ENCODE assay signal across 9 mouse cellular contexts in the genomic region with DNA sequence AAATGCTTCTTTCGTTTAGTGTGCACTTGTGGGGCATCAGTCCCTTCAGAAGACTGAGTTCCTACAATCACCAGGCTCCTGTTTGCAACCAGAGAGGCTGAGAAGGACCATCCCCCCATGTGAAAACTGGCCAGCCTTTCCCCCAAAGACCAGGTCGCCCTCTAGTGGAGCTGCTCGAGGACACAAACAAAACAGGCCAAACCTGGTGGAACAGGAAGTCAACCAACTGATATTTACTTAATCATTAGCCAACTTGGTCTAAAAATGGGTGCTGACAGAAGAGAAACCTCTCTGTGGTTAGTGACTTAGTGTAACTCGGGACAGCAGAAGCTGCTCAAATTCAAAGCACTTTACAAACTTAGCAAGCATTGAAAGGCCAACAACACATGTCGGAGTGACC. TPM values are rescaled to one million over a fixed set of nuclear protein-coding genes. Genes with fewer than 3 reads are reported as not detected.
DNase-seq lines count a peak whose midpoint lies in the region; ATAC-seq and TF ChIP-seq lines count a peak whose summit lies in the region.
"Had no signal": no experiment of that assay in that cellular context is flagged by ENCODE, and none has a peak within 500 bp of the region (broad histone marks: within the 10 kb centered on the region; RNA-seq: fewer than 3 reads in every experiment).

No protein-coding gene starts in this region.

- WGBS in hindbrain, embryonic 14.5 days: 32% methylated on average over 5 of the region's 5 CpGs
- WGBS in hindbrain, embryonic 16.5 days: 23% methylated on average over 5 of the region's 5 CpGs
- WGBS in kidney, embryonic 15.5 days: 19% methylated on average over 5 of the region's 5 CpGs
- WGBS in liver, embryonic 12.5 days (ENCODE audit: insufficient replicate concordance): 20% methylated on average over 5 of the region's 5 CpGs
- 21% methylated on average over 5 of the region's 5 CpGs for WGBS in thymus, adult 2 months

- no peaks in the 10 kb centered on the region for H3K27me3 ChIP-seq in hindbrain, embryonic 14.5 days (ENCODE audit: control insufficient read depth, insufficient read depth, low read length)
- no peaks in the 10 kb centered on the region for H3K27me3 ChIP-seq in hindbrain, embryonic 16.5 days (replicated peaks; ENCODE audit: control insufficient read depth, insufficient read depth, low read length)
- no peaks in the 10 kb centered on the region for H3K27me3 ChIP-seq in kidney, embryonic 15.5 days
- no peaks in the 10 kb centered on the region for H3K27me3 ChIP-seq in liver, embryonic 12.5 days (replicated peaks)
- no peaks in the 10 kb centered on the region for H3K27me3 ChIP-seq in thymus, adult 2 months (ENCODE audit: control insufficient read depth, insufficient read depth, low read length)
- H3K27me3 ChIP-seq: embryonic facial prominence, embryonic 13.5 days had no signal

- no peak overlapping the region for H3K27ac ChIP-seq in hindbrain, embryonic 14.5 days
- no peak overlapping the region for H3K27ac ChIP-seq in hindbrain, embryonic 16.5 days (ENCODE audit: low read depth, low read length)
- H3K27ac ChIP-seq in kidney, embryonic 15.5 days: peak overlapping the region; percentile 84
- H3K27ac ChIP-seq in liver, embryonic 12.5 days: peak overlapping the region; percentile 99
- H3K27ac ChIP-seq in thymus, adult 2 months (ENCODE audit: control insufficient read depth, insufficient read depth, low read length): no peak overlapping the region
- H3K27ac ChIP-seq: embryonic facial prominence, embryonic 13.5 days had no signal

- ATAC-seq in hindbrain, embryonic 14.5 days (ENCODE audit: low FRiP score): no peak
- no peak for ATAC-seq in hindbrain, embryonic 16.5 days
- ATAC-seq in kidney, embryonic 15.5 days (replicated peaks; ENCODE audit: low FRiP score): no peak
- no peak for ATAC-seq in liver, embryonic 12.5 days

- H3K4me2 ChIP-seq in hindbrain, embryonic 14.5 days (replicated peaks): no peak overlapping the region
- no peak overlapping the region for H3K4me2 ChIP-seq in hindbrain, embryonic 16.5 days (ENCODE audit: low read length)
- peak overlapping the region; percentile 20; the same call in 1 of the 2 replicates for H3K4me2 ChIP-seq in kidney, embryonic 15.5 days
- no peak overlapping the region for H3K4me2 ChIP-seq in liver, embryonic 12.5 days
- H3K4me2 ChIP-seq: embryonic facial prominence, embryonic 13.5 days had no signal

- peak; percentile 82 for TF ChIP-seq CTCF in brain, embryonic 14.5 days (IDR thresholded peaks at IDR 0.05; ENCODE audit: borderline replicate concordance, extremely low read depth, insufficient read depth, insufficient read length)
- no peak for TF ChIP-seq CTCF in thymus, adult 2 months (IDR thresholded peaks at IDR 0.05; ENCODE audit: borderline replicate concordance, control insufficient read depth, extremely low read depth, insufficient read depth, low read length, poor library complexity)

- TF ChIP-seq POLR2A in brain, embryonic 14.5 days (IDR thresholded peaks at IDR 0.05; ENCODE audit: borderline replicate concordance, extremely low read depth, insufficient read depth, insufficient read length, poor library complexity, severe bottlenecking): no peak
- TF ChIP-seq POLR2A in thymus, adult 2 months (IDR thresholded peaks at IDR 0.05; ENCODE audit: control insufficient read depth, extremely low read depth, insufficient read depth, low read length, poor library complexity): no peak

- DNase-seq in hindbrain, embryonic 14.5 days (ENCODE audit: low spot score): peak; percentile 67
- peak; percentile 80 for DNase-seq in brain, embryonic 14.5 days (ENCODE audit: low read depth)
- DNase-seq in gastrocnemius, adult 8-10 months (ENCODE audit: low spot score in 2 of 2): peak; percentile 55 to 61
- DNase-seq in ovary, adult 18-20 months (ENCODE audit: low spot score): peak; percentile 63
- peak; percentile 68 for DNase-seq in thymus, adult 2 months

- H3K9me3 ChIP-seq in hindbrain, embryonic 14.5 days (ENCODE audit: control insufficient read depth, low read length): no peaks in the 10 kb centered on the region
- no peaks in the 10 kb centered on the region for H3K9me3 ChIP-seq in hindbrain, embryonic 16.5 days (ENCODE audit: control insufficient read depth, low read length)
- H3K9me3 ChIP-seq in kidney, embryonic 15.5 days (replicated peaks): no peaks in the 10 kb centered on the region
- no peaks in the 10 kb centered on the region for H3K9me3 ChIP-seq in liver, embryonic 12.5 days (replicated peaks)
- H3K9me3 ChIP-seq: embryonic facial prominence, embryonic 13.5 days had no signal

- H3K9ac ChIP-seq in hindbrain, embryonic 14.5 days: no peak overlapping the region
- H3K9ac ChIP-seq in hindbrain, embryonic 16.5 days (ENCODE audit: low read depth, low read length): no peak overlapping the region
- no peak overlapping the region for H3K9ac ChIP-seq in kidney, embryonic 15.5 days
- 0 out of 2 replicates have a peak overlapping the region, but pooled peaks have one; percentile 17 for H3K9ac ChIP-seq in liver, embryonic 12.5 days
- H3K9ac ChIP-seq: embryonic facial prominence, embryonic 13.5 days had no signal

- peaks cover 15% of the 10 kb centered on the region for H3K4me1 ChIP-seq in hindbrain, embryonic 14.5 days (replicated peaks; ENCODE audit: control insufficient read depth, insufficient read depth, low read length)
- peaks cover 13% of the 10 kb centered on the region for H3K4me1 ChIP-seq in hindbrain, embryonic 16.5 days (ENCODE audit: control insufficient read depth, insufficient read depth, low read depth, low read length)
- peaks cover 29% of the 10 kb centered on the region for H3K4me1 ChIP-seq in kidney, embryonic 15.5 days
- H3K4me1 ChIP-seq in liver, embryonic 12.5 days: peaks cover 65% of the 10 kb centered on the region
- H3K4me1 ChIP-seq in thymus, adult 2 months (replicated peaks; ENCODE audit: control insufficient read depth, insufficient read depth, low read length): peaks cover 10% of the 10 kb centered on the region

- no peak overlapping the region for H3K4me3 ChIP-seq in hindbrain, embryonic 14.5 days (replicated peaks; ENCODE audit: low read length)
- no peak overlapping the region for H3K4me3 ChIP-seq in hindbrain, embryonic 16.5 days (ENCODE audit: low read length)
- no peak overlapping the region for H3K4me3 ChIP-seq in kidney, embryonic 15.5 days (replicated peaks)
- H3K4me3 ChIP-seq in liver, embryonic 12.5 days: no peak overlapping the region
- H3K4me3 ChIP-seq in thymus, adult 2 months (ENCODE audit: control insufficient read depth, insufficient read depth, low read length): no peak overlapping the region
- H3K4me3 ChIP-seq: embryonic facial prominence, embryonic 13.5 days had no signal

- no peaks in the 10 kb centered on the region for H3K36me3 ChIP-seq in hindbrain, embryonic 14.5 days (replicated peaks; ENCODE audit: control insufficient read depth, insufficient read depth)
- H3K36me3 ChIP-seq in hindbrain, embryonic 16.5 days (ENCODE audit: control insufficient read depth, insufficient read depth, low read length): no peaks in the 10 kb centered on the region
- H3K36me3 ChIP-seq in kidney, embryonic 15.5 days: no peaks in the 10 kb centered on the region
- peaks cover 3% of the 10 kb centered on the region for H3K36me3 ChIP-seq in liver, embryonic 12.5 days
- H3K36me3 ChIP-seq in thymus, adult 2 months (ENCODE audit: control insufficient read depth, insufficient read depth, low read length): no peaks in the 10 kb centered on the region
- H3K36me3 ChIP-seq: embryonic facial prominence, embryonic 13.5 days had no signal

RNA-seq across cellular contexts. Expression of gene Dcaf11, which starts 2.8 kb away (rescaled TPM):
- polyA plus RNA-seq in hindbrain, embryonic 14.5 days (2014; fragmentation: Nextera tagmentation; extraction: Ambion mirVana): 107 and 112 TPM in 2 replicates
- 110 and 127 TPM in 2 replicates for polyA plus RNA-seq in hindbrain, embryonic 16.5 days (2015; fragmentation: Nextera tagmentation; extraction: Ambion mirVana)
- 111 and 112 TPM in 2 replicates for polyA plus RNA-seq in brain, embryonic 14.5 days (2012; rRNA removed)
- total RNA-seq in gastrocnemius, adult 8-10 months (2022): 100 to 1,000 TPM; 135 to 147 (median 143) TPM
- 89.2 and 93.0 TPM in 2 replicates for polyA plus RNA-seq in kidney, embryonic 15.5 days (2015; fragmentation: Nextera tagmentation; extraction: Ambion mirVana)
- 57.1 and 60.3 TPM in 2 replicates for polyA plus RNA-seq in liver, embryonic 12.5 days (2016; fragmentation: Nextera tagmentation; extraction: Ambion mirVana)
- 76.8 and 77.7 TPM in 2 replicates for polyA plus RNA-seq in thymus, adult 2 months (2012; rRNA removed)

RNA-seq across cellular contexts. Expression of gene A730061H03Rik, which starts 3.2 kb away (rescaled TPM):
- 1.4 TPM in 1 of 2 replicates, not detected in the other for polyA plus RNA-seq in hindbrain, embryonic 14.5 days (2014; fragmentation: Nextera tagmentation; extraction: Ambion mirVana)
- 0.89 and 1.4 TPM in 2 replicates for polyA plus RNA-seq in hindbrain, embryonic 16.5 days (2015; fragmentation: Nextera tagmentation; extraction: Ambion mirVana)
- polyA plus RNA-seq in brain, embryonic 14.5 days (2012; rRNA removed): 0.92 and 1.3 TPM in 2 replicates
- not detected for total RNA-seq in gastrocnemius, adult 8-10 months (2022)
- 1.6 TPM in 2 replicates for polyA plus RNA-seq in kidney, embryonic 15.5 days (2015; fragmentation: Nextera tagmentation; extraction: Ambion mirVana)
- 1.9 and 2.7 TPM in 2 replicates for polyA plus RNA-seq in liver, embryonic 12.5 days (2016; fragmentation: Nextera tagmentation; extraction: Ambion mirVana)
- polyA plus RNA-seq in thymus, adult 2 months (2012; rRNA removed): 8.2 and 8.3 TPM in 2 replicates

RNA-seq across cellular contexts. Expression of gene Pck2, which starts 16.9 kb away (rescaled TPM):
- 17.5 and 19.2 TPM in 2 replicates for polyA plus RNA-seq in hindbrain, embryonic 14.5 days (2014; fragmentation: Nextera tagmentation; extraction: Ambion mirVana)
- polyA plus RNA-seq in hindbrain, embryonic 16.5 days (2015; fragmentation: Nextera tagmentation; extraction: Ambion mirVana): 29.3 and 32.4 TPM in 2 replicates
- polyA plus RNA-seq in brain, embryonic 14.5 days (2012; rRNA removed): 21.5 and 23.2 TPM in 2 replicates
- total RNA-seq in gastrocnemius, adult 8-10 months (2022): 1 to 10 TPM; 2.0 to 3.7 (median 2.5) TPM
- polyA plus RNA-seq in kidney, embryonic 15.5 days (2015; fragmentation: Nextera tagmentation; extraction: Ambion mirVana): 50.5 and 55.4 TPM in 2 replicates
- polyA plus RNA-seq in liver, embryonic 12.5 days (2016; fragmentation: Nextera tagmentation; extraction: Ambion mirVana): 35.5 and 37.4 TPM in 2 replicates
- 13.2 and 13.3 TPM in 2 replicates for polyA plus RNA-seq in thymus, adult 2 months (2012; rRNA removed)

RNA-seq across cellular contexts. Expression of gene Fitm1, which starts 18.4 kb away (rescaled TPM):
- polyA plus RNA-seq in hindbrain, embryonic 14.5 days (2014; fragmentation: Nextera tagmentation; extraction: Ambion mirVana): 0.27 TPM in 1 of 2 replicates, not detected in the other
- polyA plus RNA-seq in hindbrain, embryonic 16.5 days (2015; fragmentation: Nextera tagmentation; extraction: Ambion mirVana): 0.26 and 1.4 TPM in 2 replicates
- 0.19 and 0.38 TPM in 2 replicates for polyA plus RNA-seq in brain, embryonic 14.5 days (2012; rRNA removed)
- 100 to 1,000 TPM; 275 to 317 (median 288) TPM for total RNA-seq in gastrocnemius, adult 8-10 months (2022)
- polyA plus RNA-seq in kidney, embryonic 15.5 days (2015; fragmentation: Nextera tagmentation; extraction: Ambion mirVana): 4.2 and 6.1 TPM in 2 replicates
- polyA plus RNA-seq in liver, embryonic 12.5 days (2016; fragmentation: Nextera tagmentation; extraction: Ambion mirVana): 0.63 and 0.75 TPM in 2 replicates
- 1.7 and 20.2 TPM in 2 replicates for polyA plus RNA-seq in thymus, adult 2 months (2012; rRNA removed)

RNA-seq across cellular contexts. Expression of gene Psme1, which starts 20.9 kb away (rescaled TPM):
- 192 and 207 TPM in 2 replicates for polyA plus RNA-seq in hindbrain, embryonic 14.5 days (2014; fragmentation: Nextera tagmentation; extraction: Ambion mirVana)
- 223 and 230 TPM in 2 replicates for polyA plus RNA-seq in hindbrain, embryonic 16.5 days (2015; fragmentation: Nextera tagmentation; extraction: Ambion mirVana)
- polyA plus RNA-seq in brain, embryonic 14.5 days (2012; rRNA removed): 94.1 and 98.3 TPM in 2 replicates
- total RNA-seq in gastrocnemius, adult 8-10 months (2022): 10 to 100 TPM; 63.4 to 78.7 (median 78.0) TPM
- polyA plus RNA-seq in kidney, embryonic 15.5 days (2015; fragmentation: Nextera tagmentation; extraction: Ambion mirVana): 147 and 153 TPM in 2 replicates
- 108 and 111 TPM in 2 replicates for polyA plus RNA-seq in liver, embryonic 12.5 days (2016; fragmentation: Nextera tagmentation; extraction: Ambion mirVana)
- polyA plus RNA-seq in thymus, adult 2 months (2012; rRNA removed): 129 and 136 TPM in 2 replicates

Comparison
In these comparisons a context has a peak if more than half of its experiments do, and no peak if none do; other contexts are left out.
1. H3K27ac ChIP-seq: peak in kidney, embryonic 15.5 days (single experiment) and liver, embryonic 12.5 days (single experiment); none in hindbrain, embryonic 14.5 days (single experiment), hindbrain, embryonic 16.5 days (single experiment) and thymus, adult 2 months (single experiment).
2. Peak in every context shown above with its lines, with median percentiles within 50 percentile points of each other: DNase-seq.